Mouse (Mus musculus) heart, adult 9 months (tissue): Measurements from ENCODE around the gene Ugt1a6a.
"Not testable (repeated sequence)": the region's sequence is repeated elsewhere in the genome, so short reads cannot be mapped to it uniquely, and the experiment has no call there.

Source experiments
- DNase-seq, 2 experiments: peaks; one replicate each; pipeline ENCODE4 v3.0.0; 2022; ENCODE audit warnings: low spot score in 2 of 2

The Ugt1a6a gene

DNA sequence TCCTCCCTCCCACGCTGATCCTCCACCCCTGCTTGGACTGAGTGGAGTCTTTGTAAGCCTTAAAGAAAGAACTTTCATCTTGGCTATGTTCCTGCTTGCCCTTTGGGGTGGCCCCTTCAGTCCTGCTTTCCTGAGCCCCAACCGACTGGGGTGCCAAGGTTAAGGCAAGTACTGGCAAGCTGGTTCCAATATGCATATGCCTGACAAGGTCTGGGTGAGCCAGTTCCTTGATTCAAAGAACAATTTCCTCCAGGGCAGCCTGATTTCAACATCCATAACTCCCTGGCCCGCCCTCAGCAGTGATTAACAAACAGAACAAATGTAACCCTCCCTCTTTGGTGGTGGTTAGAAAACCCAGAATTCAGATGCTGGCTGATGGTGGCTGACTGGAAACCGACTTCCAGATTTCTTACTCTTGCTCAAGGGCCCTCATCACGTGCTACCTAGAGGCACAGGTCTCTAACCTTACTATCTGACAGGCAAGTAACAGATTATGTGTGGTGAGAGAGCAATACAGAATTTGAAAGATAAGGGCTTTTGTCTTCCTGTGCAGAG lies at the start of gene Ugt1a6a:
Gene Ugt1a6a, plus strand, starts transcription at position 353 of the 555 bp plus-strand sequence.
- DNase-seq: peak; percentile 33 to 43

DNA sequence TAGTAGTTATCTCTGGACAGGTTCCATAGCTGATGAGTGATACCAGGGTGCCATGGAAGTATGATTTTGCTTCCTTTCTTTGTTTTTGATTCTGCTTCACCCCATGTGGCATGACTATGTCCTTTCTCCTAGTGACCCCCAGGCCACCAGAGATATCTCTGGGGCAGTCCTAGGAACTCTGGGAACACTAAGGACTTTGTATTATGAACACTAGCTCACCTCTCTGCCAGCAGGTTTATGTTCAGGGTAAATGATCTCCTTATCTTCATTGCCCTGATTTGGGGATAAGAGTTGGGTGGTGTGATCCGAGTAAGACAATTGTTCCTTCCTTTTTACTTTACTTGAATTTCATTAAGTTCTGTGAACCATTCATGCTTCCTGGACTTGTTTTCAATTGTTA lies 48.5 kb upstream of the Ugt1a6a start:
- no peak for DNase-seq

DNA sequence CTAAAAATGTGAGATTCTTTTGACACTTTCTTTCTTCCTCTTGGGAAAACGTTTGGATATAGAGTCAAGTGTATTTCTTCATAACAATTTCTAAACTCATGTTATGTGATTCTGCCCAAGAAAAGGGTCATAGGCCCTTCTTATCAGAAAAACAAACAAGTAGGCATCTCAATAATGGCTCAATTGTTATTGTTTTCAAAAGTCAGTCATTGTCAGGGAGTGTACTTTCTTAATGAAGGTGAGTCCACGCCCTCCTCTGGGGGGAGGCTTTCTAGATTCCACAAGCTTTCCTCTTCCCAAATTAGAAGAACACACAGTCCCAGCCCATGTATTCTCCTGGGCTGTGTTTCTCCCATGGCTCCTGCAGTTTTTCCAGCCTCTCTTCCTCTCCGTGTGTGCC lies 47.1 kb upstream of the Ugt1a6a start, which contains the start of gene Ugt1a8:
Gene Ugt1a8, plus strand, starts transcription at position 301 of the 400 bp plus-strand sequence.
- DNase-seq: no peak

DNA sequence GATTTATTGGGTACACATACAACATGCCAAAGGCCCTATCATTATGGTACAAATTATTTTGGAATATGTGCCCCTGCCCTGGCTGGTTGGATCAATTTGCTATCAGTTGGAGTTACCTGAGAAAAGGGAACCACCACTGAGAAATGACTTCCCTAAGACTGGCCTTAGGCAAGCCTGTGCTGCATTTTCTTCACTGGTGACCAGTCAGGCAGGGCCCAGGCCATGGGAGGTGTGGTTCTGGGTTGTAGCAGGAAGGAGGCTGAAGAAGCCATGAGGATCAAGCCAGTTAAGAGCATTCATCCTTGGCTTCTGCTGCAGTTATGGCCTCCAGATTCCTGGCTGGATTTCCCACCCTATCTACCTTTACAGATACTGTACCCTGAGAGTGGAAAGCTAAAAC lies 42.3 kb upstream of the Ugt1a6a start:
- DNase-seq: no peak

DNA sequence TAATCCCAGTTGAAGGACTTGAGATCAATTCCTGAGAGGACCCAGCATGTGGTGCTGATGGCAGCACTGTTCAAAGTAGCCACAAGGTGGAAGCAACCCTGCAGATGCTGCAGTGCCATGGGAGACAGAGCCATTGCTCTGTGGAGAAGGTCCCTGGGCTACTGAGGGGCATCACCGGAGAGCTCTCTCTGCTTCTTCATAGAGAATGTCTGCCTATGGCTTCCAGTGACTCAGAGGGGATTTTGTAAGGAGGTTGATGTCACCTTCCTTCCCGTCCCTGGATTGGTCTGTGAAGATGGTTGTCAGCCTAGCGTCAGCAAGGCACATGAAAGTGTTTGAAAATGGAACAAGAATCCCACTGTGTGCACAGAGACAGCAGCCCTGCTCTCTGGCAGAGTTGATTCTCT lies 40.3 kb upstream of the Ugt1a6a start:
- not testable (repeated sequence) for DNase-seq

DNA sequence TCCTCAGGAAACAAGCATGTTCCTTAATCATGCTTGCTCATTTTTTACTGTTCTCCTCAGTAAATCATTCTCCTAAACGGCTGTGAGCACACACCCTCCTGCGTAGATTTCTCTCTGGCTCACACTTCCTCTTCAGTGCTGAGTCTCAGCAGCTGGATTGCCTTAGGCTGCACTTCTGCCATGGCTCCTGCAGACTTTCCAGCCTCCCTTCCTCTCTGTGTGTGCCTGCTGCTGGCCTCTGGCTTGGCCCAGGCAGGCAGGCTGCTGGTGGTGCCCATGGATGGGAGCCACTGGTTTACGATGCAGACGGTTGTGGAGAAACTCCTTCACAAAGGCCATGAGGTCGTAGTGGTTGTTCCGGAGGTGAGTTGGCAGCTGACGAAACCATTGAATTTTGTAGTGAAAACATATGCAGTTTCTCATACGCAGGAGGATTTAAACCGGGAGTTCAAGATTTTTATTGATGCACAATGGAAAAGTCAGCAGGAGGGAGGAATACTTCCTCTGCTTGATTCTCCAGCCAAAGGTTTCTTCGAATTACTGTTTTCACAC lies 39.6 kb upstream of the Ugt1a6a start, which contains the start of gene Ugt1a7c:
Gene Ugt1a7c, plus strand, starts transcription at position 122 of the 552 bp plus-strand sequence.
- peak; percentile 46 to 47 for DNase-seq

DNA sequence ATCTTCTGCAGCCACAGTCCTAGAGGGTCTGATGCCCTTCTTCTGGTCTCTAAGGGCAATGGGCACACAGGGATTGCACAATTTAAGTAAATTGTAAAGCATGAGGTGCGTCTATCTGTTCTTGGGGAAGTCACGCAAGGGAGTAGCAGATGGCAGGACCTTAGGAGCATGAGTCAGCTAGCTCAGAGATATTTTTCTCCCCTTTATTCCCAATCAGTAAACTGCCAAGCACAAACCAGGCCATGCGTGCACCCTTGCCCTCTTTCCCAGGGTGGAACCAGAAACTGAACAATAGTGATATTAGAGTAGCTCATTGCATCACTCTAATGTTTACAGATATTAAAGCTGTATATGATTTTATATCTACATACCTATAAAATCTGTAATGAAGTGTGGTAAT lies 36.1 kb upstream of the Ugt1a6a start:
- not testable (repeated sequence) for DNase-seq

DNA sequence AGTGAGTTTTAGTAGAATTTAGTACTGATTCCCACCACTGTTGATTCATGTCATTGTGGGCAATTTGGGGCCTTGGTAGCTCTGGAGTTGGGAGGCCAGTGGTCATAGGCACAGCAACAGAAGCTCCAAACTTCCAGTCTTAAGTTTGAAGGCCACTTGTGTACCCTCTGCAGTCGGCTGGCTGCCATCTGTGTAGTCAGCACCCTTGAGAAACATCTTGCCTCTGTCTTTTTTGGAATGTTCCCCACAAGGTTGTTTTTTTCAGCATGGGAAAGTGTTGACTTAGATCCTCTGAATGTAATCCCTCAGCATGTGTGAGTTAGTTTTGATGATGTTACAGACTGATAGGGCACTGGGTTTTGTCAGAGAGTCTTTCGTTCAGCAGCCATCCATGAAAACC lies 34.9 kb upstream of the Ugt1a6a start:
- DNase-seq: not testable (repeated sequence)

DNA sequence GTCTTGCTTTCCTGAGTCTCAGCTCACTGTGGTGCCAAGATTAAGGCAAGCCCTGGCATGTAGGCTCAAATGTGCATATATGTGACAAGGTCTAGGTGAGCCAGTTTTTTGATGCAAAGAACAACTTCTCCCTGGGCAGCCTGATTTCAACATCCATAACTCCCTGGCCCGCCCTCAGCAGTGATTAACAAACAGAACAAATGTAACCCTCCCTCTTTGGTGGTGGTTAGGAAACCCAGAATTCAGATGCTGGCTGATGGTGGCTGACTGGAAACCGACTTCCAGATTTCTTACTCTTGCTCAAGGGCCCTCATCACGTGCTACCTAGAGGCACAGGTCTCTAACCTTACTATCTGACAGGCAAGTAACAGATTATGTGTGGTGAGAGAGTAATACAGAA lies 31.6 kb upstream of the Ugt1a6a start, which contains the start of gene Ugt1a6b:
Gene Ugt1a6b, plus strand, starts transcription at position 234 of the 400 bp plus-strand sequence.
- peak in 1 of 2 experiments; percentile 7 for DNase-seq

DNA sequence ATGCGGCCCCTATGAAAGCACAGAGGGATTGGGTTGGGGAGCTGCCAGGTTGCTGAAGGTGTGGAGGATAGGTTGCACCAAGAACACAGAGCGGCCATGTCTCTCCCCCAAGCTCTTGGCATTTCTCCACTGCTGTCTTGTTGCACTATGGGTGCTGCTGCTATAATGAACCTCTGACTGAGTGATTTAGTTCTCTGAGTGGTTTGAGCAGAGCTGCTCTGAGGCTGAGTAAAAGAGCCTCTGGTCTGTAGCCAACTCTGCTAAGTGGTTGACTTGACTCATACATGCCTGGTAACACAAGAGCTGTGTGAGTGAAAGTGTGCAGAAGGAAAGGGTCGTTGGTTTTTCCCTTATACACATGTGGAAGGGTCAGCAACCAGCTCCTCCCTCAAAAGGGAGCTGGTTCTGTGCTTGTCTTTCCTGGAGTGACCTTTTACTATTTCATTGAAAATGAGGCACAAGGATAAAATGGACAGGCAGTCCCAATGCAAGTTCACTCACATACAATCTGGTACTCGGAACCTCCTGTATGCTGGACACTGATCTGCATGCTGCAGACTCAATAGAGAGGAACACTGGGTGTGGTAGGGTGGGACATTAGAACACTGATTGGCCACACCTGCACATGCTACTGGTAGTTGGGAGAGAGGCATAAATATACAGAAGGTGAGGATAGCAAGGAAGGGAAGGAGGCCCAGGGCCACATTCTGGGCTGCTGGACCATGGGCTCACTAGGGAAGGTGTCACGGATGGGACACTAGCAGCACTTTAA lies 30.7 kb upstream of the Ugt1a6a start:
- not testable (repeated sequence) for DNase-seq

DNA sequence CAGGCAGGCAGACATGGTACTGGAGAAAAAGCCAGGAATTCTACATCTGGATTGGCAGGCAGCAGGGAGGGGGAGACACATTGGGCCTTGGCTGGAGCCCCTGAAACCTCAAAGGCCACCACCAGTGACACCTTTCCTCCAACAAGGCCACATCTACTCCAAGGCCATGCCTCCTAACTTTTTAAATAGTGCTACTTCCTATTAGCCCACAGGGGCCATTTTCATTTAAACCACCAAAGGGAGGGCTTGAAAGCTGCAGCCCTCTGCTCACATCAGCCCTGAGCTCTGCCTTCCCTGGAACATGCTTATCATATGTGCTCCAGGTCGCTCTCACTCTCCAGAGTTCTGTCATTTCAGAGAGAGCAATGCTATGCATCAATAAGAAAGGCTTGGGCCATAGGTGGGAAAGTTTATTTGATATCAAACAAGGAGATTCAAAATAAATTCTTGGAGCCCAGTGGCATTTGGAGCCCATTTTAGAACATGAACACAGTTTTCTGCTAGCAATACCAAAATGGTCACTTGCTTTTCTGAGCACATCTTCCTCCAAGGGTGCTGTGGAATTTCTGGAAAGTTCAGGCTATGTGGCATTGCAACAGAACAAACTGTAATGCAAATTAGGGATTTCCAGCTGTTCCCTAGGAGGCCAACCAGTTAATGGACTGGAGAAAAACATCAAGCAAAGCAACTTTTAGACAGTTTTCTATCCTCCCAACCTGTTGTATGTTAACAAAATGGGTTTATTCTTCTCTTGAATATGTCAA lies 29.8 kb upstream of the Ugt1a6a start:
- DNase-seq: no peak

DNA sequence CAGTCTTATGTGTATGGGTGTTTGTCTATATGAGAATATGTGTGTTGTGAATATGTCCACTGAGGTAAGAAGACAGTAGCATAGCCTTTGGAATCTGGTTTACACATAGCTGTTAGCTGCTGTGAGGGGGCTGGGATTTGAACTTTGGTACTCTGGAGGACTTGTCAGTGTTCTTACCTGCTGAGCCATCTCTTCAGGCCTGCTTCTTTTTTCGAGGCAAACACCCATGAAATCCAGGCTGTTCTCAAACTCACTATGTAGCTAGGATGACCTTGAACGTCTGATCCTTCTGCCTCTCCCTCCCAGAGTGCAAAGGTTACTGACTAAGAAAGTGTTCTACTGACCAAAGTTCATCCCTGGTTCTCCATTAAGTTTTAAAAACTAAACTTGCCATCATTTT lies 29.0 kb upstream of the Ugt1a6a start:
- no peak for DNase-seq

DNA sequence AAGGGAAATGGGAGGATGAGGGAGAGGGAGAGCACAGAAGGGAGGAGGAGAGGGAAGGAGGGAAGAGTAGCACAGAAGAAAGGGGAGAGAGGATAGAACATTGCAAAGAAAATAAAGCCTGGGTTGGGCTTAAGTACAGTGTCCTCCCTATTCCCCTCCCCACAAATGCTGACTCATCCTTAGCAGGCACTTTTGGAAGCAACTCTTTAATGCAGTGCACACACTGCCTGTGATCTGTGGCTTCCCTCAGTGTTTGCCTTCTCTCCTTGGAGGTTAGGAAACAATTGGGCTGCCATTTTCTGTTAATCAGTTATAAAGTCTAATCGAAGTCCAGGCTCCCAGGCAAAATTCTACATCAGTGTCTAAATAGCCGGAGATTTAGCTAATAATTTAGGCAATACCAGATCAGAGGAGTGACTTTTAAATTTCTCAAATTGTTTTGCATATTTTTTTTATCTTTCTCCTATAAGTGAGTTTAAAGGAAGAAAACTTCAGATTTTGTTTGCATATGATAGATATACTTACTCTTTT lies 25.5 kb upstream of the Ugt1a6a start:
- DNase-seq: not testable (repeated sequence)

DNA sequence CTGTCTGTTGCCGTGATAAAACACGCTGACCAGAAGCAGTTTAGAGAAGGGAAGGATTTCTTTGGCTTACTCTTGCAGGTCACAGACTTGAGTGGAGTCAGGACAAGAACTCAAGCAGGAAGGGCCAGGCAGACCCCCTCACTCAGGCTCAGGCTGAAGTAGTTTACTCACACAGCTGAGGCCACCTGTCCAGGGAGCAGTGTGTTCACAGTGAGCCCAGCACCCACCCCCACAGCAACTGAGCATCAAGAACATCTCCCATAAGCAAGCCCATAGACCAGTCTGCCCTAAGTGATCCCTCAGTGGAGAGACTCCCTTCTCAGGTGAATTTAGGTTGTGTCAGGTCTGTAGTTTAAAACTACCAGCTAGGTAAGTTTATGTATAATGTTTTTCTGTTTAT lies 25.0 kb upstream of the Ugt1a6a start:
- DNase-seq: not testable (repeated sequence)

DNA sequence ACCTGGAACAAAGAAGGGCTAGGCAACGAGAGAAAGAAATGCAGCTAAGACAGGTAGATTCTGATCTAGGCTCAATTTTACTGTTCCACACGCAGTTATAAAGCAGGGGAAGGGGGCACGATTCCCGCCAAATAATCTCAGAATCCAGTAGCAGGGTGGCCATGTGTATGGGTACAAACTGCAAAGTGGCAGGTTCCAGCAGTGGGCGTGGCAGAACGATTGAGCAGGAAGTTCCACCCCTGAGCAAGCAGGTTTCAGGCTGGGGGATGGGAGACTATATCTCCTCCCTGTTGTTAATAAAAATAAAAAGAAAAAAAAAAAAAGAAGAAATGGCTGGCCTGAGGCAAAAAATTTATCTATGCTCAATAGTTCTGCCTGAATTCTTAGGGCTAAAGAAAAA lies 21.8 kb upstream of the Ugt1a6a start:
- not testable (repeated sequence) for DNase-seq

DNA sequence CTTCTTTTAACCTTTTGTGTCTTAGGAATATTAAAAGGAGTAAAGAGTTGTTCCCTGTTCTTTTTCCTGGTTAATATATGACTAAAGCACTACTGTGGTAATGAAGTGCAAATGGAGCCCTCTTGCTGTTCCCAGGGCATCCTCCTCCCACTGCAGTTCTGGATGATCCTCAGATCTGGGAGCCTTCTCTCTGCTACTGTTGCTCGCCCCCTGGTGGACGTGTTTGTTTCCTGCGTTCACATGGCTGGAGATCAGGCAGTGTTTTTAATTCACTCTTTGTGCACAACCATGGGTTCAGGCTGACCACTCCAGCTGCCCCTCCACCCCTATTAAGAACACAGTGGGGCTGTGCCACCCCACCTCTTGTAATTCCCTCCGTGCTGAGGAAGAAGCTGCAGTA lies 14.1 kb upstream of the Ugt1a6a start:
- not testable (repeated sequence) for DNase-seq

DNA sequence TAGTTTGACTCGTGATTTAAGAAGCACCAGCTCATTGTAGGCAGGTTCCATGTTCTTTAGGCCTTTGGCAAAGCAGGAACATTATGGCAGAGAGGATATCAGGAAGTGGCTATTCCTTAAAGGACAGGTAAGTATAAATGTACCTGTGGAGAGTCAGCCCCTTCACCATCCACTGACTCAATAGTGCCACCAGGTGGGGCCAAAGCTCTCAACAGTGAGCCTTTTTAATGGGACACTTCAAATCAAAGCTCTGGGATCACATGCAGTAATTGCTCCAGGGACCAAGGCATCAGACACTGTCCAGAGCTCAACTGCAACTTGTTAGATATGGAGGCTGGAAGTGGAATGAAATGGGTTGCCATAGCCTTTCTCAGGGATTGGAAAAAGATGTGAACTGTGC lies 13.1 kb upstream of the Ugt1a6a start:
- DNase-seq: not testable (repeated sequence)

DNA sequence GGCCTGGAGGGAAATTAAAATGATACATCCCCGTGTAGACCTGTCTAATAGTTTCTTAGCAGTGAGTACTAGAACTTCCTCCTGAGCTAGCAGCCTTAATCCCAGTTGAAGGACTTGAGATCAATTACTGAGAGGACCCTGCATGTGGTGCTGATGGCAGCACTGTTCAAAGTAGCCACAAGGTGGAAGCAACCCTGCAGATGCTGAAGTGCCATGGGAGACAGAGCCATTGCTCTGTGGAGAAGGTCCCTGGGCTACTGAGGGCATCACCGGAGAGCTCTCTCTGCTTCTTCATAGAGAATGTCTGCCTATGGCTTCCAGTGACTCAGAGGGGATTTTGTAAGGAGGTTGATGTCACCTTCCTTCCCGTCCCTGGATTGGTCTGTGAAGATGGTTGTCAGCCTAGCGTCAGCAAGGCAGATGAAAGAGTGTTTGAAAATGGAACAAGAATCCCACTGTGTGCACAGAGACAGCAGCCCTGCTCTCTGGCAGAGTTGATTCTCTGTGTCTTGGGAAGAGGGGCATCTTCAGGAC lies 8.7 kb upstream of the Ugt1a6a start:
- not testable (repeated sequence) for DNase-seq

DNA sequence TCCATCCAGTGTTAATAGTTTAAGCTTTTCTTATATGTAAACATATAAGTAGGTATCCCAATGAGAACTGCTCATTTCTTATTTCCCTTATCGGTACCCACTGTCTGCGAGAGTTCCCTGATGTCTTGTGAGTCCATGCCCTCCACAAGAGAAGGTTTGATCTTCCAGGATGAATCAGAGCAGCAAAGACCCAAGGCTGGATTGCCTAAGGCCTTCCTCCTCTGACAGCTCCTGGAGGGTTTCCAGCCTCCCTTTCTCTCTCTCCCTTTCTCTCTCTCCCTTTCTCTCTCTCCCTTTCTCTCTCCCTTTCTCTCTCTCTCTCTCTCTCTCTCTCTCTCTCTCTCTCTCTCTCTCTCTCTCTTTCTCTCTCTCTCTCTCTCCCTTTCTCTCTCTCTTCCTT lies 5.5 kb upstream of the Ugt1a6a start:
- not testable (repeated sequence) for DNase-seq

DNA sequence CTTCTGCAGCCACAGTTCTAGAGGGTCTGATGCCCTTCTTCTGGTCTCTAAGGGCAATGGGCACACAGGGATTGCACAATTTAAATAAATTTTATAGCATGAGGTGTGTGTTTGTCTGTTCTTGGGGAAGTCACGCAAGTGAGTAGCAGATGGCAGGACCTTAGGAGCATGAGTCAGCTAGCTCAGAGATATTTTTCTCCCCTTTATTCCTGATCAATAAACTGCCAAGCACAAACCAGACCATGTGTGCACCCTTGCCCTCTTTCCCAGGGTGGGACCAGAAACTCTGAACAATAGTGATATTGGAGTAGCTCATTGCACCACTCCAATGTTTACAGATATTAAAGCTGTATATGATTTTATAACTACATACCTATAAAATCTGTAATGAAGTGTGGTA lies 4.4 kb upstream of the Ugt1a6a start:
- DNase-seq: not testable (repeated sequence)

DNA sequence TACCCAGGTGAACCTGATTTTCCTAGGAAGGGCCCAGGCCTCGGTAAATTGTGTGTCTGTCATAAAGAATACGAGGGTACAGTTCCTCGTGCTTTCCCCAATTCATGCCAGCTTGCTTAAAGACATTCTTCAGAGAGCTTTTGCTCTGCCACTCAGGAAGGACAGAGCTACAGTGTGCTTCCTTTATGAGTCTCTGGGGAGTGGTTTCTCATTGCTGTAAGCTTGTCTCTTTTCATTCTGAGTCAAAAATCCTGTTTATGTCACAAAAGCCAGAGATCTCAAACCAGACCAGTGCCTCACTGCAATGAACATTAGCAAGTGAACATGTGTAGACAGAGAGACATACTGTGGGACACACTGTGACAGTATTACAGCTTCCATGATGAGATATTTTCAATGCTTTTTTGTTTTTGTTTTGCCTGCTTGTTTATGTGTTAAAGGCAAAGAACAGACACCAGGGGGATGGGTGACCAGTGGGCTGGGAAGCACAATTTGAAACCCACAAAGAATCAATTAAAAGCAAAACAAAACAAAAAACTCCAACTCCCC lies 627 bp upstream of the Ugt1a6a start:
- DNase-seq: no peak
